Mouse (Mus musculus): ENCODE measurements at regions not wholly inside any gene's neighbourhood (a gene's known extent, or its start where the extent isn't known, plus 50 kb on each side); places are given as distances from the start of the nearest gene placed in this dataset.
A peak's percentile ranks its signal among the peaks of the same experiment; 100 is the strongest.

GRCm38 (mm10) chr15:63671081-63671480, 173.9 kb downstream of the Gsdmc2 start:
- peak; percentile 6 to 7 for DNase-seq (ENCODE audit: low spot score in 2 of 2)

- no peak for DNase-seq (ENCODE audit: low spot score in 2 of 2)
Measured at GRCm38 (mm10) chr15:63670561-63670960, 174.4 kb downstream of the Gsdmc2 start.

DNA sequence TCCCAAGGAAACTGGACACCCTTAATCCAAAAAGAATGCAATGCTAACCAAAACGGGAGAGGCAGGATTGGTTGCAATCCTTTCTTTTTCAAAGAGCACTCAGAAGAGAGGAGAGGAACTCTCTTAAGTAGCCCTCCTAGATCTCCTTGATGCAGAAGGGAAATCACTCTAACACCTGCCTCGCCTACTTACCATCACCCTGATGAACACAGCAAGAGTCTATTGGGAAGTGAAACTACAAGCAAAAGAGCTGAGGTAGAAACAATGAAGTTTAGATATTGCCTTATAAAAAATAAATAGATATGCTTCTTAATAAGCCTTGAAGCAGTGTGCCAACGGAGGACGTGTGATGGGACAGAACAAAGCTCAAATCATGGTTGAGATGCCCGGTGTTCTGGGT, 177.4 kb downstream of the Gsdmc2 start:
- no peak for DNase-seq (ENCODE audit: low spot score in 2 of 2)

DNA sequence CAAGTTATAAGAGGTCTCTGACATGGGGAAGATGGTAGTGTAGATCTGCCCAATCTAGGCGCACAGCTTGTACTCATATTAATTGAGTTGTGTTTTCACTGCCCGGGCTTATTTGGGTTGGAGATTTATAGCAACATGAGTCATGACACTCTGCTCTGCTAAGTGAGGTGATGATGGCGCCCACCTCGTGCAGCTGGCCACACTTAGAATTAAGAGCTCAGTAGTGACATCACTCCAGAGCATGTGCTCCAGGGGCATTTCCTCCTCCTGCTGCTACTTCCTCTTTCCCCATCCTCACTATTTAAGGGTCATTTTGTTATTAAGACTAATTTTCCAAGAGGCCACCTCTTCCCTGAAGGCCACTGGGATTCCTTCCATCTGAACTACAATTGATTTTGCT, 179.5 kb downstream of the Gsdmc2 start:
- DNase-seq (ENCODE audit: low spot score in 2 of 2) = no peak

DNA sequence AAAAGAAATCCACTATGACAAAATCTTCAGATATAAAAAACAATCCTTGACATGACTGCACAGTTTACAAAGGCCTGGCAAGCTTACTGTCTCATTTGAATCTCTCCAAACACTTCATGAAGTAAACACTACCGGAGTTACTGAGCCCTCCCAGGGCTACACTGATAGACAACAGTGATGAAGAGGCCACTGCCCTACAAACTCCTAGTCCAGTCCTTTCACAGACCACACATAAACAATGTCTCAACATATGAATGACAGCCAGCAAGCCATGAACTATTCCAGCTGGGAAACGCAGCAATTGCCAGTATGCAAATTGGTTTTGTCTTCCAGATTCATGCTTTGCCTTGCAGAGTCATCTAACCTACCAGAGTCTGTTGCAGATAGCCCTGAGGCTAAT, 180.1 kb downstream of the Gsdmc2 start:
- DNase-seq (ENCODE audit: low spot score in 2 of 2) = no peak

DNA sequence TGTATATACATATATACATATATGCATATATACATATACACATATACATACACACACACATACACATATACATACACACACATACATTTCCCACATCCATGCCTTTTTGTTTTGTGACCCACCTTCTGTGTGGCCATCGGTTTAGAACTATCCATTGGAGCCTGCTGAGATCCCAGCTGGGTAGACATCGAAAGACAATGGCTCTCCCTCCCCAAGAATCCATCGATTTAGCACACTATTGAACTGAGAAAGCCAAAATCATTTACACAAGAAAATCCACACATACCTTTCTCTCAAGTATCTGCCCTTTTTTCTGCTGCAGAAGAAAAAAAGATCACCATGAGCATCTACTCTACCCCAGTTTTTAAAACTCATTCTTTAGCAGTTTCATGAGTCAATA, 182.8 kb downstream of the Gsdmc2 start:
- no peak for DNase-seq (ENCODE audit: low spot score in 2 of 2)

GRCm38 (mm10) chr15:63658031-63658521, 186.9 kb downstream of the Gsdmc2 start:
- DNase-seq (ENCODE audit: low spot score in 2 of 2) = no peak

DNA sequence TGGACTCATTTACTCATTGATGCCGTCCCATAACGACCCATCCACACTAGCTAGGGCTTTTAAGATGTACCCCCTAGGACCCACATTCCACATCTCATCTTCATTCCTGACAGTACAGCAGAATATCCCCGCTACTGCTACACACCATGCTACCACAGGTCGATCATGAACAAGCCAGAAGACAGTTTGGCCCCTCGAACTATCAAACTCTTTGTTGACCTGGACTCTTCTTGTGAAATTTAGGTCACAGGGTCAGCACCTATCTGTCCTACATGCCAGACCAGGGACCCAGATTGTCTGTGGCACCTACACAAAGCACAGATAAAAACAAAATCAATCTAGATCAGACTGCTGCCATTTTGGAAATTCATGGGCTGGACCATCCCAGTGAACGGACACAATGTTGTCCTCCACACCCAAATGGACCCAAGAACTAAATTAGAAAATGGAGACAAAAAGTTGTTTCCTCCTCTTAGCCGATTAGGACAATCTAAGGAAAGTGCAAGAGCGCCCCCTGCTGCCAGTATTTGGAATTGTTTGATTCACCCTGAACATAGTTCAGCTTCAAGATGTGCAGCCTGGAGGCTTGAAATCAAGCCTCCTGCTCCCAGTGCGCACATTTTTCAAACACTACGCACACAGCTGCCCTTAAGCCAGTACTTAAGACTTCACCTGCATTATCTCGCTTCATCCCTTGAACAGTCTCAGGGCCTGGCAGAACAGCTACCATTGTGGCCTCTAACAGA, 192.6 kb downstream of the Gsdmc2 start:
- DNase-seq (ENCODE audit: low spot score in 2 of 2) = peak; percentile 84 to 92

DNA sequence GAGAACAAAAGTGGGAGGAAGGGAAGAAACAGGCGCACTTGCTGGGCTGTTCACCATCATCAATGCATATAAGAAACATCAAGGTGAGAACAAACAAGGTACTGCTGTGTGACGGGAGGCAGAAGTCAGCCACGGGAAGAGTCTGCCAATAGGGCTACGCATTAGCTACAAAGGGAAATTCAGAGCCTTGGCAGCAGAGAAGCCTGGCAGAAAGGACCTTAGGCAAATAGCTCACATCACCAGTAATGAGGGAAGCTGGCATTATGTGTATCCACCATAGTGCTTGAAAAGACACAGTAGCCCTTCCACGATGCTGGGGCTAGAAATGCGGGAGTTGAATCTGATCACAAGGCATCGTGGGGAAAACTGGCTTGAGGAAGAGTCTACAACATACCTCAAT, 193.9 kb downstream of the Gsdmc2 start:
- DNase-seq (ENCODE audit: low spot score in 2 of 2) = no peak

- no peak for DNase-seq (ENCODE audit: low spot score in 2 of 2)
Measured at GRCm38 (mm10) chr15:63648142-63648989, 196.6 kb downstream of the Gsdmc2 start.

GRCm38 (mm10) chr15:63624814-63625213, 220.2 kb downstream of the Gsdmc2 start:
- no peak for DNase-seq (ENCODE audit: low spot score in 2 of 2)

DNA sequence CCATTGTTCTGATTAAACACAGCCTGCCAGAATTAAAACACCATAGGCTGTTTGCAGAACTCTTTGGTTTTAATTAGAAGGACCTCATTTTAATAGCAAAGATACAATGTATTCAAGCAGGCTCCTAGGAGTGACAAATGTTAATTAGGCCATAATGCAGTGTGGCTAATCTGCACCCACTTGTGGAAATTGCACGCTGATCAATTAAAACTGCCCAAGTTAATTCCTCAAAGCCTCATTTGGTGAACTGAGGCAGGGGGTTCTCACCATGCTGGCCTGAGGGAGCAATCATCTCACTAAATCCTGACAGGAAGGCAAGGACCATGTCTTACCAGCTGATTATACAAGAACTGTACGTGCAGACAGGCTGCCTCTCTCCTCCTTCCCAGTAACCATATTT, 220.7 kb downstream of the Gsdmc2 start:
- no peak for DNase-seq (ENCODE audit: low spot score in 2 of 2)

GRCm38 (mm10) chr15:63616506-63617208, 228.3 kb downstream of the Gsdmc2 start:
- DNase-seq (ENCODE audit: low spot score in 2 of 2) = no peak

DNA sequence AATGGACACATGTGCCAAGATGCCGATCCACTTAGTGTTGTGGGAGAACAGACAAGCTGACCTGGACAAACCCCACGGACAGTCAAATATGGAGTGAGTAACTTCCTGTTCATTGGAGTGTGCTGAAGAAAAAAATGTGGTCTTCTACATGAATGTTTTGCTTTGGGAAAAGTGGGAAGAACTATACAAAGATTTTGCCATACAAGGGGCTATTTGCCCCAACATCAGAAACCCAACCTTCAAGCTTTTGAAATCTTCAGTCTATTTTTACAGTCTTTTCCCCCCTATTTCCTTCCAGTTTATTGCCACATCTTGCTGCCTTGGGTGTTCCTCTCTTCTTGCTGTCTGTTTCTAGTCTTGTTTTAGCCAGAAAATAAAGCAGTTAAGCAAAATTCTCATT, 230.8 kb downstream of the Gsdmc2 start:
- DNase-seq (ENCODE audit: low spot score in 2 of 2) = no peak

GRCm38 (mm10) chr15:63613120-63613519, 231.9 kb downstream of the Gsdmc2 start:
- DNase-seq (ENCODE audit: low spot score in 2 of 2) = no peak

- DNase-seq (ENCODE audit: low spot score in 2 of 2) = no peak
Measured at GRCm38 (mm10) chr15:63611161-63611560, 233.8 kb downstream of the Gsdmc2 start.

GRCm38 (mm10) chr15:63603100-63603714, 241.8 kb downstream of the Gsdmc2 start:
- no peak for DNase-seq (ENCODE audit: low spot score in 2 of 2)

DNA sequence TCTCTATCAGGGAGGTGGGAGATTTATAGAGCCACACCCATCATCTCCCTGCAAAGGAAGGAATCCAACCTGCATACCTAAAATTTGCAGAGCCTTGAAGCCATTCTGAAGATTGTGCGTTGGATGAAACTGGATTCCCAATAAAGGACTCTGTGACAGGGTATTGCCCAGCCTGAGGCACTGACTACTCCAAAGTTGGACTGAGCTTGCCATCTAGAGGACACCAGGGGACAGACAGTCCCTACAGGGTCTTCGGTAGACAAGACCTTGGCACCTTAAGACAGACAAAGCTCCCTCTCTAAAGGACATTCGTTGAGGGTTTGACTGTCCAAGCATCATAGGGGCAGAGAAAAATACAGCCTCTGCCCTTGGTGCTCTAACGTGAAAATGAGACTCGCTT, 243.4 kb downstream of the Gsdmc2 start:
- peak; percentile 18 for DNase-seq (ENCODE audit: low spot score in 2 of 2)

GRCm38 (mm10) chr15:63592758-63593463, 252.1 kb downstream of the Gsdmc2 start:
- no peak for DNase-seq (ENCODE audit: low spot score in 2 of 2)

DNA sequence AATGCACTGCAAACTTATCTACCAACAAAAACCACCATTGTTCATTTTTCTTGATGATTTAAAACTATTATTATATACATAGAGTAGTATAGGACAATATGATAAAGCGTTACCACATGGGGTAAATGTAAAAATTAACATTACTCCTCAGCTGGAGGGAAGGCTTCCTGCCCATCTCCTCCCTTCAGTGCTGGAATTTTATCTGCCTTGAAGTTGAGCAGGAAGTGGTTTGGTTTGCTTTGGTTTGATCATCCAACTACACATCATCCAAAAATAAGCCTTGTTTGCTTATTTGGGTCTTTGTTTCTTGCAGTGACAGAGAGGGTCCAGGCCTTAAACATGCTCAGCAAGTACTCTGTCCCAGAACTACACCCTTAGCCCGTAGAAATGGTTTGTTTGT, 285.7 kb downstream of the Gsdmc2 start:
- DNase-seq (ENCODE audit: low spot score in 2 of 2) = no peak

DNA sequence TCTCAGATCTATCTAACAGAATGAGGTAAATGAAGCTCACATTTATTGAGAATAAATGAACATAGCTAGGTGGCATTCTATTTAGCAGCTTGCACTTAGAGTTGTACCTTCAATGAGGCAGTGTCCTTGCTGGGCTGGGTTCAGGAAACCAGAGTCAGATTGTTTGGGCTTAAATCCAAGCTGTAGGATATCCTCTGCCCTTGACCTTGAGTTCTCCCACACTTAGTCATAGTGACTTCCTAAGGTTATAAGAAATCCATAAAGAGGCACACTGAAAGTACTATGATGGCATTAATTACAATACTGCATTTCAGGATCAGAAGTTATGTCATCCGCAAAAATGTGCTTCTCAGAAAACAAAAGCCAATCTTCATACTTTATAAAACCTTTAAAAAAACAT, 286.3 kb downstream of the Gsdmc2 start:
- DNase-seq (ENCODE audit: low spot score in 2 of 2) = no peak
